Mouse (Mus musculus) frontal cortex, postnatal 10 days (tissue): ENCODE measurements at regions not wholly inside any gene's neighbourhood (a gene's known extent, or its start where the extent isn't known, plus 50 kb on each side); places are given as distances from the start of the nearest gene placed in this dataset.
A peak's percentile ranks its signal among the peaks of the same experiment; 100 is the strongest.
"Not testable (repeated sequence)": the region's sequence is repeated elsewhere in the genome, so short reads cannot be mapped to it uniquely, and the experiment has no call there.

Experiments used
- DNase-seq, 2 experiments: peaks; one replicate each; pipeline ENCODE4 v3.0.0; 2022; ENCODE audit warnings: low spot score in 2 of 2, mixed read lengths in 1 of 2

DNA sequence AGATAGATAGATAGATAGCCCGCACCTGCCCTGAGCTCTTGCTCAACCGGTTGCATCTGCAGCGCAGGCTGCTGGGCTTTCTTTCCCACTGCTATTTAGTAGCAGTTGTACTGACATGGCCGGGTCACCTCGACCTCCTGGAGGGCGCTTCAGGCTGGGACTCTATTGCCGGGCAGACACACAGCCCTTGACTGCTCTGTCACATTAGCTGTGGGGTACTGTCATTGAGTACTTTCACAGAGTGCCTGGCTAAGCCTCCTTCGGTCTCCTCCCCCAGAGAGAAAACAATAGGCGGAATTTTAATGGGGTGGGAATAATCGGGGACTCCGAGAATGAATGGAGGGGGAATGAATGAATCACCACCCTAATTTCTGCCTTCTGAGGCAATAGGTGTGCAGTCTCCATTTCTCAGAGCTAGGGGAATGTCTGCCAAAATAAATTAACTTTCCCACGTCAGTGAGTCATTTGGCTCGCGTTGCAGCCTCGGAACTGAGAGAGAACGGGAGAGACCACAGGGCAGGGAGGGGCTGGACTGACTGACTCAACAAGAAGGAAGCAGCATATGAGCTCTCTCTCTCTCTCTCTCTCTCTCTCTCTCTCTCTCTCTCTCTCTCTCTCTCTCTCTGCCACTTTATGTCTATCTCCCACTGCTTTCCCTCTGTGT, 101.6 kb upstream of the Med13l start:
- DNase-seq: peak; percentile 44 to 47

DNA sequence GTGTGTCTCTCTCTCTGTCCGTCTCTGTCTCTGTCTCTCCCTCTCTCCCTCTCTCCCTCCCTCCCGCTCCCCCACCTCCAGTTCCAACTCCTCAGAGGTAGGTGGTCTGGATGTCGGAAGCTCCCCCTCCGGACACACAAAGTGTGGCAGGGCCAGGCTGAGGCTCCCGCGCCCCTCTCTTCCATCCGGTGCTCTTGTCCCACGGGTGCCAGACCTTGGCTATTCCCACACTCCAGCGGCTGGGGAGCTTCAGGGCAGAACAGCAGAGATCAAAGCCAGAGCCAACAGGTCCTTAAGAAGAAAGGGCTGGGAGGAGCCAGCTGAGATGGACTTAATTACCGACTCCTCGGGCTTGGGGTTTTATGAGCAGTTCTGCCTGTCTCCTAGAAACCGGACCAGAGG, 101.1 kb upstream of the Med13l start:
- no peak for DNase-seq

DNA sequence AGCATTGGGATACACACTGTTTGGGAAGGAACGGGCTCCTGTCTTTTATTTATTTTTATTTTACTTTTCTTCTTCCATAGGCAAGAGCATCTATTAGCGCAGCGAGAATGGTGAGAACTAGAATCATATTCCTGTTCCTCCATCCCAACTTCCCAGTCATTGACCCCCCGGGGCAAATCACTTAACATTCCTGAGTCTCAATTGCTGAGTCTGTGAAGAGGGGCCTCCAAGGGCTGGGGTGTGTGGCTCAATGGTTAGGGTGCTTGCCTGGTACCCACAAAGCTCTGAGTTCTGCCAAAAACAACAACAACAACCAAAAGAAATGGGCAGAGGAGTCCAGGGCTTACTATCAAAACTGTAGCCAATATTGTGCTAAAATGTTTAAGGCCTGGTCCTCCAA, 98.5 kb upstream of the Med13l start:
- DNase-seq: no peak

DNA sequence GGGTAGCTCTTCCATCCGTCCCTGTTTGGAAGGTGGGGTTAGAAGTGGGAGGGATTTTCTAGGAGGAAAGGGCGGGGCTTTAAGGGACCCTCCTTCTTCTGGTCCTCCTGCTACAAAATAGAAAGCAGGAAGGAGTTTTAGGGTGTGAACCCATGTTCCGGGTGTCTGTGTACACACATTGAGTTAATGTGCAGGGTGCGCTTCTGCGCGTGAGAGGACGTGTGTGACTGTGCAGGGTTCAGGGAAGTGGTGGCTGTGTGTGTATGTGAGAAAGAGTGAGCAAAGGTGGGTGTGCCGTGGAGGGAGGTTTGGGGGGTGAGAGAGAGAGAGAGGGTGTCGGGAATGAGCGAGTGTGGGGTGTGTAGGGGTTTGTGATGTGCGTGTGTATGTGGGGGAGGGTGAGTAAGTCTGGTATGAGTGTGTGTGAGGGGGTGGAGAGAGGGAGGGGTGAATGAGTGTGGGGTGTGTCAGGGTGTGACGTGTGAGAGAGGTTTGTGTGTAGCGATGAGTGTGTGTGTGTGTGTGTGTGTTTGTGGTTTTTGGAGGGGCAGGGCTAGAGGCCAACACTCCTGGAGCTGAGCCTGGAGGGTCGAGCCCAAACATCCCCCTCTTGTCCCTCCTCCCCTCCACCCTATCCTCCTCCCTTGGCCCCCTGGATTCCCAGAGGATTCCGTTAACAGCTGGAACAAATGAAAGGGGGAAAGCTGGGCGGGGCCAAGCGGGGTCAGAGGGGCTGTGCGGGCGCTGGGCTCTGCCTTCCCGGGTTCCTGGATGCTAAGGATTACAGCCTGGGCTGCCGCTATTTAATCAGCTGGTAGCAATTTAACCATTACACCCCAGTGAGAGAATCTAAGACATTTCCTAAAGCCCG, 95.3 kb upstream of the Med13l start:
- DNase-seq: no peak

DNA sequence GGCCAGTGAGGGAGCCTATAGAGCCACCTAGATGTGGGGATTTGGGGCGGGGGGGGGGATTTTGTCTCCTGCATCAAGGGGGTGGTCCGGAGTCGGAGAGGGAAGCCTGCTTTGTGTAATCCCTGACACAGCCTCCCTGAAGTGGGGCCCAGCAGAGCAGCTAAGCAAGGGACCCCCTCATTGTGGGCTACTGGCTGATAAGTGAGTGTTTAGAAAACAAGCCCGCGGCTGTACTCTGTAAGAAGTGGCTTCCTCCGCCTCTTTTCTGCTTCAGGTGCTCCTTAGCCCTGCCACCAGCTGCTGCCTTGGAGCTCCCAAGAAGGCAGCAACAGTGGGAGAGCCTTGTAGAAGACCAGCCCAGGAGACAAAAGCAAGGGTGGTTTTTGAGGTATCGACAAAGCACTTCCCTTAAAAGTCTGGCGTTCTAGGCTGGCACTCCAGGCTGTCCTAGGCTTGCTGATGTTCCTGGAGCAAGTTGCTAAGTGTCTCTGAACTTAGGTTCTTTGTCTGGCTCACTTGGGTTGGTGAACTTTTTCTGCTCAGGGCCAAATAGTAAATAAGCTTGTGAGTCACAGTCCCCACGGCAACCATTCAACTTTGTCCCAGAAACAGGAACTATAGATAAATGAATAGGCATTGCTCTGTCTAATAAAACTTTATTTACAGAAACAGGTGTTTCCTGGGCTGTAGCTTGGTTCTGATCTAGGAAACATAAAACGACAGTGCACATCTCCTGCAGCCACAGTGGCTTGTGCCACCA, 94.3 kb upstream of the Med13l start:
- no peak for DNase-seq

DNA sequence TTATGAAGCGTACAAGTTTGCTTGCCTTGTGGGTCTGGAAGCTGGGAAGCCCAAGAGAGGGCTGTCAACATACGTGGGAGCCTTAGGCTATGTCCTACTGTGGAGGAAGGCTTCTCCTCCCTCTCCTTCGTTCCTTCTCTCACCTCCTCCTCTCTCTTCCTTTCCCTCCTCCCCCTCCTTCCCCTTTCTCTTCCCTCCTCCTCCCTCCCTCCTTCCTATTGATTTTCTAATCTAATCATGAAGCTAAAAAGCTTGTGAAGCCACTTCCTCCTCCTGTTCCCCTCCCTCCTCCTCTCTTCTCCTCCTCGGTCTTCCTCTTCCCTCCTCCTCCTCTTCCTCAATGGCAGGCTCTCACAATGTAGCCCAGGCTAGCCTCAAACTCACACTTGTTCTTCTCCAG, 91.7 kb upstream of the Med13l start:
- no peak for DNase-seq

DNA sequence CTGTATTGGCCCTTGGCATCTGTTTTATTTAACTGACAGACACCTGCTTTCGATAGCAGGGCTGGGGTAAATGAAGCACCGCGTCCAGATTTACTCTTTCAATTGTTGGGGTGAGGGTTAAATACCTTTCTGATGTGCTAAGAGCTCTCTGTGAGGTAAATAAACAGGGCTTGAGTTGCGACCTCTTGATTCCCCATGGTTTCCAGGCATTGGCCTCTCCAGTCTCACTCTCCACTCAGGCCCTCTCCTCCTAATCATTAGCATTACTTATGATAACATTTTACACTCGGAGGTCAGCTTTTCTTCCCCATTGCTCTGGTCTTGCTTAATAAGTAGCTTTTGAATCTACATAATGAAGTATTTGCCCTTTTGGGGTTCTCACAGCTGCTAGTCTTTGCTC, 88.9 kb upstream of the Med13l start:
- DNase-seq: no peak

DNA sequence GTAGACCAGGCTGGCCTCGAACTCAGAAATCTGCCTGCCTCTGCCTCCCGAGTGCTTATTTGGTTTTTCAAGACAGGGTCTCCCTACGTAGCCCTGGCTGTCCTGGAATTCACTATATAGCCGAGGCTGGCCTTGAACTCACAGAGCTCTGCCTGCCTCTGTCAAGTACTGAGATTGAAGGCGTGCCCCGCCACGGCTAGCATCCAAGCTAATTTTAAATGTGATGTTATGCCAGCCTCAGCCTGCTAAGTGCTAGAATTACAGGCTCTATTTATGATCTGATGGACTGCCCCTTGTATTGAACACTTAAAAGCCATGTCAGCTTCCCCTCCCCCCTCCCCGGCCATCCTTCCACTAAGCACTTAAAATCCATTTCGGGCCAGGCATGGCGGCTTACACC, 88.2 kb upstream of the Med13l start:
- DNase-seq: no peak

DNA sequence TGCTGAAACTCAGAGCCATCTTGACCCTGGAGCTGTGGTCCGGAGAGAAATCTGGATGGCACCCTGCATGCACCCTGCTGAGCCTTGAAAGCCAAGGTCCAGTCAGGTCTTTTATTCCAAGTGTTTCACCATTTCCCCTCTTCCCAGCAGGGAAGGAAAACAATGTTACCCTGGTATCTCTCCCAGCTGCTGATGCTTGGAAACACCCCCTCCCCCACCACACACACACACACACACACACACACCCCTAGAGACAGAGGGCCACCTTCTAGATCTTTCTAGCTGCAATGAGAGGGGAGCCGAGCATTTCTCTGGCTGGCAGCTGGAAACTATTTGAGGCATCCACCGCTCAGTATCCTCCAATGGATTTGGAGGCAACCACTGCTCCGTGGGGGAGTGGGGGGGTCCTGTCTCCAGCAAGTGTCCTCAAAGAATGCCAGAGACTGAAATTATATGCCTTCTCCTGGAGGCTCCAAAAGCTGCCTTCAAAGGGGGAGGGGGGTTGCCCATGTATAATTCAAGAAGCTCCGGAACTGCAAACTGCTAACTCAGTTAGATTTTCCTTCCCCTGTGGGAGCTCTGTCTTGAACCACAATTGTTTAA, 87.2 kb upstream of the Med13l start:
- peak in 1 of 2 experiments; percentile 34 for DNase-seq

DNA sequence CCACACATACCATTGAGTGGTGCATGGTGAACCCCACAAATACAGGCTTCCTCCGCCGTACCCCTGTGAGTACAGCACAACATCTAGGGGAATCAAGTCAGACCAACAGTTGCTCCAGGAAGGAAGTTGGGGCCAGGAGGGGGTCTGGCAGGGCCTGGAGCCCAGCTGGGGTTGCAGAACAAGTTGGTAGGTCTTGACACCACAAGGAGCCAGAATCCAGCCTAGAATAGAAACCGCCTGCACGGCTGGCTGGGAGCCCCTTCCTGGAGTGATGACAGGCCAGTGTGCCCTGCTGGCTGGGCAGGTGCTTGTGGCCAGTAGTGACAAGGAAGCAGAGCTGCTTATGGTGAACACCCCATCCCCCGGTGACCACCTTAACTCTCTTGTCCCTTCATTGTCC, 83.9 kb upstream of the Med13l start:
- peak in 1 of 2 experiments; percentile 20 for DNase-seq

DNA sequence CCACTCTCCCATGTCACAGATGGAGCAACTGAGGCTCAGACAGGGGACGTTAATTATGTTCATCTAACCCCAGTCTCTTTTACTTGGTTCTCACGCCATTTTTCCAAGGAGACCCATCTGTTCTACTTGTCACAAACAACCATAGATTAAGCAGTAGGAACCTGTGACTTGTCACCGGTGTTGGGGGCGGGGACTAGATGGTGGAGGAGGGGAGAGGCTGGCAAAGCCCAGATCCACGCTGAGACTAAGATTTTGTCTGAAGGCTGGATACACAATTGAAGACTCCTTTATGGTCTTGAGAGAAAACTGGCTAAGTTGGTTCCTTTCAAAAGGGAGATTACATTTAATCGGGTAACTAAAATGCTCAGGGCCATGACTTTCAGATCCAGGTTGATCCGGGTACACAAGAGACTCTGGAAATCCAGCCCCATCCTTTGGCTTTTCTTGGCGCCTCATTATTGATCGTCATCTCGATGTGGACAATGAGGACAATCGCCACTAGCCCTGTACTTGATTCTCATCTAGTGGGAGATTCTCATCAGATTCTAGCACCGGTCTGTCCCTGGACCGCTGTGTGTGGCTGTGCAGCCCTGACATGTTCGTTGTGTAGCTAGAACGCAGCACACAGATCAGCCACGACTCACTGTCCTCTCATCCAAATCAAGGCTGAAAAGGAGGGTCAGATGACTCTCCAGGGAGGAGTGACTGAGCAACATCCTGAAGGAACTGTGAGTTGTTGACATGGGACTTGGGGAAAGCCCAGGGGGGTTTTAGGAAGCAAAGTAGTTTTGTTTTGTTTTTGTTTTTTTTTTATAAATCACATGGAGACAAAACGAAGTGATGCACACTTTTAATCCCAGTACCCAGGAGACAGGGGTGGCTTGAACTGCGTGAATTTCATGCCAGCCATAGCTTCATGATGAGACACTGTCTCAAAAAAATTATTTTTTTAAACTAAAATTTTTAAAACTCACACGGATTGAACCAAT, 83.1 kb upstream of the Med13l start:
- DNase-seq: no peak

DNA sequence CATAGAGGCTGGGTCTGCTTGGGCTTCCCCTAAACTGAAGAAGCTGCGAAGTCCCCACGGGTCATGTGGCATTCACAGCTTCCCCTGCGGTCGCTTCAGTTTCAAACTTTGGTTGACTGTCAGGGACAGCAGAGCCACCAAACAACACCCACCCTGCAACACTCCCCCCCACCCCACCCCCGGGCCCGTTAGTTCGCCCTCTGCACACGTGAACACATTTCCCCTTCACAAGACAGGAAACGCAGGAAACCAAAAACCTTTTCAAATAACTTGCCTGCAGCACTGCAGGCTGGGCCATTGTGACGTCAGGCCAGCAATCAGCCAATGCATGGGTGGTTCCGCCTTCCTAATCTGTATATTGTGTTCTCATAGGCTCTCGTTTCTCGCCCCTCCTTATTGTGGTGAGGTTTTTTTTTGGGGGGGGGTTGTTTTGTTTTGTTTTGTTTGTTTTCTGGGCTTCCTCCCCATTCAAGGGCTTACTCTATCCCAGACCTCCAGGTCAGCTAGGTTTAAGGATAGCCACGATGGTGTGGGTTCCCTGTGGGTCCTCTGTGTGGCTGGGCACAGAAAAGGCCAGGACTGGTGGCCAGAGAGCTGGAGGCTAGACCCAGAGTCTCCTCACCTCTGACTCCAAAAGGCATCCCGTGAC, 82.2 kb upstream of the Med13l start:
- peak; percentile 57 to 58 for DNase-seq

DNA sequence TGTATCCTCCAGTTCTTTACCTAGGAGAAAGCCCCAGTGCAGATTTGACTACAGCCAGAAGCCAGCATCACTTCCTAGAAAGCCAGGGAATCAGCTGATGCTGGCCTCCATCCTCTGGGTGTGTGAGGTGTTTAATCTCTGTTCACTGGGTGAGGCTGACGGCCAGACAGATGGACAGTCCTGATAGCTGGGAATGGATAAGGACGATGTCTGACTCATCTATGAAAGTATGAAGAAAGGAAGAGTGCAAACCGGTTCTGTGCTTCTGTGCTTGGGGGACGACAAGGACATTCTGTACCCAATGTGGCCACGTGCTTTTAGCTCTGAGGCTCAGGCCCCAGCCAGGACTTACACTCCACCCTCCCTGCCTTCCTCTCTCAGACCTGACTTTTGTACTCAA, 80.5 kb upstream of the Med13l start:
- no peak for DNase-seq

DNA sequence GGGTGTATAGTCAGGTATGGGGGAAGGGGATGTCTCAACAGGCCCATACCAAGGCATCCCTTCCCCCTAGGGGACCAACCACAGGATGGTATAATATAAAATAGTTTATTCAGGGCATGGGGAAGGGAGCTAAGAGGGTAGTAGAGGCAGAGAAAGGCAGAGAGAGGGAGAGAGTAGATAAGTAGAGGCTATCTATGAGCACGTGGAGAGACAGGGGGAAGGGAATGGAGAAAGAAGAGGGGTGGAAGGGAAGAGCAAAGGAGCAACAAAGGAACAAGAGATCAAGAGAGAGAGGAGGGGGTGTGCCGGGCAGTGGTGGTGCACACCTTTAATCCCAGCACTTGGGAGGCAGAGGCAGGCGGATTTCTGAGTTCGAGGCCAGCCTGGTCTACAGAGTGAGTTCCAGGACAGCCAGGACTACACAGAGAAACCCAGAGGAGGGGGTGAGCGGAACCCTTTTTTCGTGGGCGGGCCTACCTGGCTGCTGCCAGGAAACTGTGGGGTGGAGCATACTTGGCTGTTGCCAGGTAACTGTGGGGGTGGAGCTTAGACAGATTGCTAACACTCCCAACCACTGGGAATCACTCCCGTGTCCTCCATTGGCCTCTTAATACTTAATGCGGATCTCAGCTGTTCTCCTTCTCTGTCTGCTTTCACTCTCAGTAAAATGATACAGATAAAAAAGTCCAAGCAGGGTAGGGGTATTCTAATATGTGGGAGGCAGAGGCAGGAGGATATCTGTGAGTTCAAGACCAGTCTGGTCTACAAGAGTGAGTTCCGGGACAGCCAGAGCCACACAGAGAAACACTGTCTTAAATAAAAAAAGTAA, 79.3 kb upstream of the Med13l start:
- no peak for DNase-seq

DNA sequence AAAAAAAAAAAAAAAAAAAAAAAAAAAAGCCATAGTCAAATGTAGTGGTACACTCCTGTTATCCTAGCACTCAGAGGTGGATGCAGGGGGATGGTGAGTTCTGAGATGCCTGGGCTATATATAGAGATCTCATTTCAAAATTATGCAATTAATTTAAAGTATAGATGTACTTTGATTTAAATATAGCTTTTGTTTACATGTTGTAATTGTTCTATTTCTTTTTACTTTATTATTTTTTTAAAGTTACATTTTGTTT, 78.8 kb upstream of the Med13l start:
- DNase-seq: no peak

DNA sequence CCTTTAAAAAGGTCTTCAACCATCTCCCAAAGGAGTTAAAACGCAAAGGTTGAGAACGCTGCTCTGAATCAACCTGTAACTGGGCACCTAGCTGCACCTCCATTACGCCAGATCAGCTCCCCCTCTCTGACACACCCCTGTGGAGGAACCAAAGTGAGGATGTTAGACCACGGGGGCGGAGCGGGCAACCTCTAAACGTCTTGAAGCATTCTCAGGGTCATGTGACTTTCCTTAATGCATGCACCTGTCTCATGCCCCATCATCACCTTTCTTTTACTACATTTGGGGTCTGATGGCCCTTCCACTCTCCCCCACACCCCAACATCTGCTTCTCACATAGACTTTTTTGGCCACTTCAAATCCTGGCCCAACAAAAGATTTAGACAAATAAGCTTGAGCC, 77.9 kb upstream of the Med13l start:
- DNase-seq: no peak

DNA sequence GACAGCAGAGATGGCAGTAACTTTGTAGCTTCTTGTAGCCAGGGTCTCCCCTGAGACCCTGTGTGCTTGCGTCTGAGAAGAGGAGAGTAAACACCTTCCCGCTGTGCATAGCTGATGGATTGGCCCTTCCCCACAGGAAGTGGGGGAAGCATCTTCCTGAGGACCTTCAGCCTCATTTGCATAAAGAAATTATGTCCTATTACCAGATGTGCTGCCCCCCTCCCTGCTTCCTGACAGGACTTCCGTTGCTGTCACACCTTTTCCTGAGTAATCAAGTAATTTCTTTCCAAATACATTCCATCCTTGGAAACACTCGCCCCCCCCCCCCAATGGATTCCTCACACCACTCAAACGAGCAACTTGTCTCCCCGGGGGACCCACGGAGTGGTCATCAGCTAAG, 77.5 kb upstream of the Med13l start:
- DNase-seq: no peak

DNA sequence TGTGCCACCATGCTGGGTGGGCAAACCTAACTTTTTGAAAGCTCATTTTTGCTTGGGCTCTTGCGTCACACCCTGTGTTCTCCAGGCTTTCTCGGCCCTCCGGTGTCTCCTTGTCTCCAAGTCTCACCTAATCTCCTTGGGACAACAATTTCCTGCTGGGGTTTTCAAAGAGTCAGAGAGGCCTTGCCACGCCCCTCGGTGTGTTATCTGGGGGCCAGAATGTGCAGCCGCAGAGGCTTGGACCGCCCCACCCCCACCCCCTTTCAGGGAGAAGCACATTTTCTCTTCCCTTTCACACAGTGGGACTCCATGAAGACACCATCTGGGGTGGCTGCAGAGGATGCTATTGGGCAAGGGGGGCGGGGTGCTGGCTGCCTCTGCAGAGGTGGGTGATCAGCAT, 76.9 kb upstream of the Med13l start:
- DNase-seq: no peak

DNA sequence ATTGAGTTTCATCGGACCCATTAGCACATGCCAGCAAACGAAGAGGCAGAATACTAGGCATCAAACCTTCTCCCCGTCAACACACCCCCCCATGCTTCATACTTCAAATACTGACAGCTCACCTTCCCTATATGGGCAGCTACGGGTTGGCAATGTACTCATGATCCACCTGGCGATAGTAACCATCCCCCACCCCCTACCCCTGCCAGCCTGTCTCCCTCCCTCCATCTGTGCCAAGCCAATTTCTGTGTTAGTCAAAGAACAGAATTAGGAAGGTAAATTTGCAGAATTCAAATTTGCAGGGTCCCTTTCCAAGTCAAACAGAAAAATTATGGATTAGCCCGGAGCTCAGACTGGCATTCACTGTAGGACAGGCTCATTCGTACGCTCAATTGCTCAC, 75.3 kb upstream of the Med13l start:
- DNase-seq: no peak

DNA sequence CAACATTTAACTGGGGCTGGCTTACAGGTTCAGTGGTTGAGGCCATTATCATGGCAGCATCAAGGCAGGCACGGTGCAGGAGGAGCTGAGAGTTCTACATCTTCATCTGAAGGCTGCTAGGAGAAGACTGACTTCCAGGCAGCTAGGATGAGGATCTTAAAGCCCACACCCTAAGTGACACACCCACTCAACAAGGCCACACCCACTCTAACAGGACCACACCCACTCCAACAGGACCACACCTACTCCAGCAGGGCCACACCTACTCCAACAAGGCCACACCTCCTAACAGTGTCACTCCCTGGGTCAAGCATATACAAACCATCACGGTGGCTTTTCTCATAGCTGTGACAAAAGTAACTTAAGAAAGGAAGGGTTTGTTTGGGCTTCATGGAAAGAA, 68.0 kb upstream of the Med13l start:
- not testable (repeated sequence) for DNase-seq
